Mouse (Mus musculus) frontal cortex, postnatal 36 days (tissue): Measurements from ENCODE around the gene Pyroxd1.
"Not testable (repeated sequence)": the region's sequence is repeated elsewhere in the genome, so short reads cannot be mapped to it uniquely, and the experiment has no call there.

Experiments
- DNase-seq, 2 experiments: peaks; one replicate each; pipeline ENCODE4 v3.0.0; 2022; ENCODE audit warnings: low spot score in 2 of 2

Gene Pyroxd1

DNA sequence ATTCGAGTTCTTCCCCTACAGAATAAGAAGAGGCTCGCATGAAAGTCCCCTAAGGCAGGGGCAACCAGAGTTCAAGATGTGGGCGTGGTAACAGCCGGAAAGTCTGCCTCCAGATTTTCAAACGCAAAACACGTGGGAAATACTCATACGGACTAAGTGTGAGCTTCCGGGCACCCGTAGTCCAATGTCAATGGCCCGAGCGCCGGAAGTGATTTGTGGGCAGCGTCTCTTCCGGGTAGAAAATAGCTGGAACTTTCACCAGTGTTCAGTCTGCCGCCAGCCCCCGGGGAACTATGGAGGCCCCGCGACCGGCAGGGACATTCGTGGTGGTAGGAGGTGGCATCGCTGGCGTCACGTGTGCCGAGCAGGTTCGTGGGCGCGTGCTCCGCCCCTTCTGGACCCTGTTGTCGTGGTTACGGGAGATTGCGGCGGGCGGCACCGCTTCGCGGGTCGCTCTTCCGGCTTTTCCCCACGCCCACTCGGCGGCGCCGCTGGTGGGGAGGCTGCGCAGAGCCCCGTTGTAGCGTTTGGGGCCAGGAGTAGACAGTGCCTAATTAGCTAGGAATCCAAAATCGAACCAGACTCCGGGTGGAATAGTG is at the start of gene Pyroxd1:
TSS of gene Pyroxd1 (plus strand) at position 215 of the 599 bp plus-strand sequence.
- DNase-seq = peak; percentile 84 to 94

DNA sequence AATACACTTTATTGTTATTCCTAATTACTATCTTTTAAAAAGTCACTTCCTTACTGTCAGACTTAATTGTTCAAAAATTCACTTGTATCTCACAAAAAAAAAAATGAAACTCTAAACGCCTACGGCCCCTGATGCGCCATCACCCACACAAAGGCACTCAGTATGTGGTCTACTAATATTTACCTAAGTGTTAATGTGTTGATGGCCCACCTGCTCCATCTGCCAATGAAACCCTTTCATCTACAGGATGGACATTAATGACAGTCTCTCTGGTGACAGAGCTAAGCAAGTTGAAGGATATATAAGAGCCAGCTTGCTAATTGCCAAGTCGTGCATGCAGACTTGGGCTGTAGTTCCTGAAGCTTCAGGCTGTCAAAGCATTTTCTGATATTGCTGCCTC is 47.4 kb upstream of the Pyroxd1 start, which contains the start of gene Iapp:
TSS of gene Iapp (plus strand) at position 326 of the 400 bp plus-strand sequence.
- DNase-seq = no peak

- DNase-seq = no peak
Measured at GRCm38 (mm10) chr6:142305076-142305475, 40.4 kb upstream of the Pyroxd1 start.

GRCm38 (mm10) chr6:142314285-142314684 is 31.2 kb upstream of the Pyroxd1 start:
- no peak for DNase-seq

GRCm38 (mm10) chr6:142317106-142317505 is 28.3 kb upstream of the Pyroxd1 start:
- no peak for DNase-seq

DNA sequence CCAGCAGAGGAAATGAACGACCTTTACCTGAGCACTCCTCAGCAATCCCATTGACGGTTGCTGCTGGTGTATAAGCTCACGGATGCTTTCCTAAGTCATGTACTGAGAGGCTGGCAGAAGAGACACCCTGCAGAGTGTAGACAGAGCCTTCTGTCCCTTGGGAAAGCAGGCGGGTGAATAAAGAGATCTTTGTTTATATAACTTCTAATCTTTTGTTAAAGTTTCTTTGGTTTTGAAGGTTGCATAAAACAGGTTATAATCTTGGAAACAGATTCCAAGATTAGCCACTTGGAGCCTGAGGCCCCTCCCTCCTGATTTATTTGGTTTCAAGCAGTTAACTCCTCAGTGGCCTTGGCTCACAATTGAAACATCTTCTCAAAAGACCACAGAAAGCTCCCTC is 22.6 kb upstream of the Pyroxd1 start, which contains the start of gene Slco1a5:
TSS of gene Slco1a5 (minus strand) at position 101 of the 400 bp plus-strand sequence.
- DNase-seq = no peak

- no peak for DNase-seq
Measured at GRCm38 (mm10) chr6:142326598-142326997, 18.9 kb upstream of the Pyroxd1 start.

- DNase-seq = no peak
Measured at GRCm38 (mm10) chr6:142329201-142329600, 16.3 kb upstream of the Pyroxd1 start.

GRCm38 (mm10) chr6:142338961-142339360 is 6.5 kb upstream of the Pyroxd1 start:
- DNase-seq = no peak

- DNase-seq = no peak
Measured at GRCm38 (mm10) chr6:142339576-142339975, 5.9 kb upstream of the Pyroxd1 start.

GRCm38 (mm10) chr6:142343561-142343960 is 1.9 kb upstream of the Pyroxd1 start:
- peak; percentile 22 to 68 for DNase-seq

GRCm38 (mm10) chr6:142346181-142347110 is 992 bp downstream of the Pyroxd1 start:
- DNase-seq = no peak

DNA sequence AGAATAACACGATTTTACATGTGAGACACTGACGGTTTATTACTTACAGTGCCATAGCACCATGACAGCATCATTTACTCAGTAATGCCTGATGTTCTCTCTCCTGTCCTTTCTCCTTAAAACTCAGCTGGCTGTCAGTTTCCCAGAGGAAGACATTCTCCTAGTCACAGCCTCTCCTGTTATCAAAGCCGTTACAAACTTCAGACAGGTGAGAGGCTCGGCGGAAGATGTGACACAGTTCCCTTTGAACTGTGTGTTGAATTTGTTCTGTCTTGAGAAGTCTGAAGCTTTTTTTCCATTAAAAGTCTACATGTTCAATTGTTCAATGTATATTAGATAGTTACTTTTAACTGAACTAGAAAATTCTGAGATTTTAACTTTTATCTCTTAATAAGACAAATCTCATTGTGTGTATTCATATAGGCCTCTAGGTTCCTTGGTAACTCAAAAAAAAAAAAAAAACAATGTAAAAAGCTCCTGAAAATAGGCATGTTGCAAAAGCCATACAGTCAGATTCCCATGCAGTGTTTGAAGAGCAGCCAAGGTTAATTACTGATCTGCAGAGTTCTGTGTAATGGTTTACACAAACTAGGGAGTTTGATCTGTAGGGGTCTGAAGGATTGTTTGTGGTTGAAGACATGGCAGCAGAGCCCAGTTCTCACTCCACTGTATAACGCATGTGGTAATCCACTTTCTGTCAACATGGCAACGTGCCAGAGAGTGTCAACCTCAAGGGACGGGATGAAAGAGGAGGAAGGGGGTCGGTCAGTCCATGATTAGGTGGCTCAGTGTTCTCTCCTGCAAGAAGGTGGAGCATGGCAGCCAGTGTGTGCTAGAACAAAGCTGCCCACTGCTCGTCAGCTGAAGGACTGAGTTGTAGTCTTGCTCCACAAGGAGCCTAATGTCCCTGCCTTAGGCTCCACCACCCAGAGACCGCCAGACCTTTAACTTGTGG is 2.3 kb downstream of the Pyroxd1 start:
- no peak for DNase-seq

- DNase-seq = not testable (repeated sequence)
Measured at GRCm38 (mm10) chr6:142352099-142352498, 6.6 kb downstream of the Pyroxd1 start.

- no peak for DNase-seq
Measured at GRCm38 (mm10) chr6:142357106-142357505, 11.7 kb downstream of the Pyroxd1 start.

DNA sequence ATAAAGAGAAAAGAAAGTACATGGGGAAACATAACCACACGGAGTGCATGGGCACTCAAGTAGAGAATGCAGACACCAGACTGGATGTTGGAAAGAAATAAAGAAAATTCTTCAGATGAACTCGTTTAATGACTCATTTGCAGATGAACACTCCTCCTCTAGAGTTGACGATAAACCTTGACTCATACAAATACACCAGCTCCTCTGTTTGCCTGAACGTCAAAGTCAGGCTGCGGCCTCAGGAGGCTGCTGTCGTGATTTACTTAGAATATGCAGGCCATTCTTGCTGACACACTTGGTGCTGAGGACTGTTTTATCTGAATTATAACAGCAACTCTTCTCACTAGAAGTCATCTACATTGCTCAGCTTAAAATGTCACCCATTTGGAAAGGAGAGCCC is 16.6 kb downstream of the Pyroxd1 start:
- no peak for DNase-seq

DNA sequence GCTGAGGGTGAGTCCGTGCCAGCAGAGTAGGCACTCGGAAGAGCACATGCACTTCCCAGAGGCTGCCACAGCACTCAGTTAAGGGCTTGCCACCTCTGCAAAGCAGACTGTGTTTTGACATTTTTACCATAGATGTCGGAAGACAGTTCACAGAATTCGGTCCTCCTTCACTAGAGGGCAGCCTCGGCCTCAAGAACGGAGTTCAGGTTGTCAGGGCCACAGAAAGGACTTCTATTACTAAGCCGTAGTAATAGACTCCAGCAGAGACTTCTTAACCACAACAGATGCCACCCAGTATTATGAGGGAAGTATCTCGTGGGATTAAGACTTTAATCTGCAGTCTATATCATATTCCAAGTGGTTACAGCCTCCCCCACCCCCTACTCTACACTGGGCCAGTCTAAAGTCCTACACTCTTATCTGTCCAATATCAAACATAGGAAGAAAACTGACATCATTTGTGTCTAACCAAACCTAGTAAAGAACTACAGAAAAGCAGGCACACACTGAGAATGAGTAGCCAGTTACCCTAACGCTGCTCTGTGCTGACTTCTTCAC is 17.6 kb downstream of the Pyroxd1 start:
- DNase-seq = no peak

DNA sequence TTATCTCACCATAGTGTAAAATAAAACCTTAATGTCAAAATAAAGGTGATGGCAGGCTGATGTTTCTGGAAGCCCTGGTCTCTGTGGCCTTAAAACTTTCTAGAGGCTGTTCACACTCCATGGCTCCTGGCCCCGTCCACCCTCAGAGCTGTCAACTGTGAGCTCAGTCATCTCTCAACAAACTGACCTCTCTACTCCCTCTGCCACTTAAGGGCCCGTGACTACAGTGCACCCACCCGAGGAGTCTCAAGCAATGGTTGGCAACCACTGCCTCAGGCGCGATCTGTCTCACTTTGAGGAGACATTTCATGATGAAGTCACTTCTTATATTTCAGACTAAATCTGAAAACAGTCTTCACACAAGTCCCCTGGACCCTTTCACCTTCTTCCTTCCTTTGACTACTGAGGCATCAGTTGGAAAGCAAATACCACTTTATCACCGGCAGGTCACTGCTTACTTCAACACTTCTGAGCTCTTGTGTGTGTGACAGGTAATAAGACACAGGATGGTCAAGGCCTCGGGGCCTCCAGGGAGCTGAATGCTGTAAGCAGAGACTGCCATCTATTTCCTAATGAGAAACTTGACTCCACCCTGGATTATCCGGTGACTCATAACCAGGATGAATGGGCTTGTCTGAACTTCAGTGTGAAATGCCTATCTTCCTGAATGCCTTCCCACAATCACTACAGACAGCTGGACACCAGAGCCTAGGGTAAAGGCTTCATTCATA is 20.5 kb downstream of the Pyroxd1 start:
- DNase-seq = no peak

- DNase-seq = no peak
Measured at GRCm38 (mm10) chr6:142366473-142367018, 21.1 kb downstream of the Pyroxd1 start.

- no peak for DNase-seq
Measured at GRCm38 (mm10) chr6:142367565-142367964, 22.1 kb downstream of the Pyroxd1 start.
